Mouse (Mus musculus): ENCODE measurements around the gene Tmem231. TPM values are rescaled to one million over a fixed set of nuclear protein-coding genes. Genes with fewer than 3 reads are reported as not detected.

Gene Tmem231
- polyA plus RNA-seq, 1 experiment from 2014 or later: 35.3 TPM

DNA sequence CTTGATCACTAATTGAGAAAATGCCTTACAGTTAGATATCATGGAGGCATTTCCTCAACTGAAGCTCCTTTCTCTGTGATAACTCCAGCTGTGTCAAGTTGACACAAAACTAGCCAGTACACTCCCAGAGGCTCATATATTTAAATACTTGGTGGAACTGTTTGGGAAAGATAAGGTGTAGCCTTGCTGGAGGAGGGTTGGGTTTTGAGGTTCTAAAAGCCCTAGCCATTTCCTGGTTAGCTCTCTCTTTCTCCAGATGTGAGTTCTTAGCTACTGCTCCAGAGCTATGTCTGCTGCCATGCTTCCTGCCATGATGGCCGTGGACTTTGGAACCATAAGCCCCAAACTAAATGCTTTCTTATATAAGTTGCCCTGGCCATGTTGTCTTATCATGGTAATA is 46.2 kb downstream of the Tmem231 start:
- H3K27me3 ChIP-seq: no peaks in the 10 kb centered on the region
- ATAC-seq (no peak), DNase-seq (ENCODE audit: low read depth, low spot score) (no peak)
- in situ Hi-C loops (cut with MboI; ENCODE audit: low pct_unique_long_range_greater_than_20kb): loop anchor here (5.0 kb wide), 1 partner anchor 35 kb away; no protein-coding TSS in a partner anchor
- ChIA-PET CTCF (interaction anchor here (1.1 kb wide), 1 partner anchor 103 kb away, joined by 3 read pairs; no protein-coding TSS in a partner anchor), POLR2A (no interaction called here)
- TF ChIP-seq CTCF (IDR thresholded peaks at IDR 0.05): no peak

GRCm38 (mm10) chr8:111883615-111884014 is 50.1 kb downstream of the Tmem231 start:
- in situ Hi-C loops (cut with MboI; ENCODE audit: low pct_unique_long_range_greater_than_20kb): loop anchor here (5.0 kb wide), 1 partner anchor 99 kb away; no protein-coding TSS in a partner anchor
- ChIA-PET POLR2A (no interaction called here), CTCF (interaction anchor here (1.4 kb wide), 1 partner anchor 40 kb away, joined by 5 read pairs; no protein-coding TSS in a partner anchor)
- DNase-seq (ENCODE audit: low read depth, low spot score): no peak
- no peak for ATAC-seq
- no peak for TF ChIP-seq CTCF (IDR thresholded peaks at IDR 0.05)
- no peaks in the 10 kb centered on the region for H3K27me3 ChIP-seq

DNA sequence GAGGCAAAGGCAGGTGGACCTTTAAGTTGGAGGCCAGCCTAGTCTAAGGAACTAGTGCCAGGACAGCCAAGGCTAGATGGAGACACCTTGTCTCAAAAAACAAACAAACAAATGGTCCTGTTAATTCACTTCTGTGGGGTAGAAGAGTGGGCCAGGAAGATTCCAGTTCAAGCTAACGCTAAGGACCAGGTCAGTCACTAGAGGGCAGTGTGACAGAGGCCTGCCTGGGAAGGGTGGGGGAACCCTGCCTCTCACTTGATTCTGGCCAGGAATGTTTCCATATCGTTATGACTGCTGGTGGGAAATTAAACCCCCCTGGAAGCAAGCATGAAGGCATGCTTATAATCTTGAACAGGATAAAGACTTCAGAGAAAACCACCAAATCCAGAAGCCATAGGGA is 52.1 kb downstream of the Tmem231 start:
- peak; percentile 66 for ATAC-seq
- H3K27me3 ChIP-seq: no peaks in the 10 kb centered on the region
- TF ChIP-seq CTCF (IDR thresholded peaks at IDR 0.05): peak; percentile 93
- ChIA-PET POLR2A (no interaction called here), CTCF (interaction anchor here (0.8 to 2.7 kb wide), 16 partner anchors 10 to 117 kb away, joined by 3 to 16 read pairs (median 6); partner anchors contain the start of genes Adat1 and Tmem231)
- DNase-seq (ENCODE audit: low read depth, low spot score): no peak
- in situ Hi-C loops (cut with MboI; ENCODE audit: low pct_unique_long_range_greater_than_20kb): loop anchor here (5.0 kb wide), 1 partner anchor 101 kb away; no protein-coding TSS in a partner anchor

DNA sequence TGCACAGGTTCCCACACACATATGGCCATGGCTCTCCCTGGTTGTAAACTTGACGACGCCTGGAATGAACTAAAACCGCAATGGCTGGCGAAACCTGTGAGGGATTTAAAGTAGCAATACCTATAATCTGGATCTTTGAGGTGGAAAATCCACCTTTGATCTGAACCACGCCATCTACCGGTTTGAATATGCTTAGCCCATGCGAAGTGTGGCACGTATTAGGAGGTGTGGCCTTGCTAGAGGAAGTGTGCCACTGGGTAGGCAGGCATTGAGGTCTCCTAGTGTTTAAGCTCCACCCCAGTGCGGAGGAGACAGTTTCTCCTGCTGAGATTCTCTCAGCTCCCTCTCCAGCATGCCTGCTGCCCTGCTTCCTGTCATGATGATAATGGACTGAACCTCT is 56.0 kb downstream of the Tmem231 start:
- POLR2A ChIA-PET: no interaction called here
- DNase-seq (ENCODE audit: low read depth, low spot score) (no peak), ATAC-seq (no peak)
- no peaks in the 10 kb centered on the region for H3K27me3 ChIP-seq
- in situ Hi-C loops (cut with MboI; ENCODE audit: low pct_unique_long_range_greater_than_20kb): no loop called here
- CTCF ChIA-PET: interaction anchor here (0.7 to 1.4 kb wide), 3 partner anchors 29 to 103 kb away, joined by 3 to 4 read pairs (median 3); no protein-coding TSS in a partner anchor
- no peak for TF ChIP-seq CTCF (IDR thresholded peaks at IDR 0.05)

- peak; percentile 99 for TF ChIP-seq CTCF (IDR thresholded peaks at IDR 0.05)
These were observed 57.2 kb downstream of the Tmem231 start, which contains the start of gene Tmem170 for GRCm38 (mm10) chr8:111876355-111876948. TSS of gene Tmem170 (minus strand) at chr8:111876750.

DNA sequence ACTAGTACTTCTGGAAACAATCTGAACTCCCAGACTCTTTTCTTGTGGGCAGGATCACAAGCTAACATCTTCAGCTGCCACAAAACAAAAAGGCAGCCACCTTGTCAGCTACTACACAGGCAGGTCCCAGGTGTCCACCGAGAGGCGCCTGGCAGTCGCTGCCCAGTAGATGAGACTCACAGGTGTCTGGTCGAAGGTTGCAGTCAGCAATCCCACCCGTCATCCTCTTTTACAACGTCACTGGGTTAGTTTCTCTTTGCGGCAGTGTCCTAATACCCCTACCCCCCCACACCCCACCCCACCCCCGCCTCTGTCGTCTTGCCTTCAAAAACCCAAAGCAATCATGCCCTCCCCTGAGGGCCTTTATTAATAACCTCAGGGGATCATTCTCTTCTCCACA is 57.9 kb downstream of the Tmem231 start:
- ATAC-seq: no peak
- H3K27me3 ChIP-seq: no peaks in the 10 kb centered on the region
- DNase-seq (ENCODE audit: low read depth, low spot score): no peak
- in situ Hi-C loops (cut with MboI; ENCODE audit: low pct_unique_long_range_greater_than_20kb): no loop called here
- POLR2A ChIA-PET: interaction anchor here (0.7 kb wide), 1 partner anchor 268 kb away, joined by 7 read pairs; no protein-coding TSS in a partner anchor
- TF ChIP-seq CTCF (IDR thresholded peaks at IDR 0.05): no peak
- CTCF ChIA-PET: interaction anchor here (1.3 kb wide), 1 partner anchor 17 kb away, joined by 4 read pairs; no protein-coding TSS in a partner anchor

More at GRCm38 (mm10) chr8:111876355-111876948, 57.2 kb downstream of the Tmem231 start, which contains the start of gene Tmem170:
- in situ Hi-C loops (cut with MboI; ENCODE audit: low pct_unique_long_range_greater_than_20kb): no loop called here
- H3K27me3 ChIP-seq: no peaks in the 10 kb centered on the region
- DNase-seq (ENCODE audit: low read depth, low spot score): peak; percentile 87
- ATAC-seq: peak; percentile 98
- CTCF ChIA-PET: interaction anchor here (1.3 kb wide), 1 partner anchor 16 kb away, joined by 4 read pairs; no protein-coding TSS in a partner anchor
- POLR2A ChIA-PET: interaction anchor here (0.7 kb wide), 1 partner anchor 268 kb away, joined by 7 read pairs; no protein-coding TSS in a partner anchor

DNA sequence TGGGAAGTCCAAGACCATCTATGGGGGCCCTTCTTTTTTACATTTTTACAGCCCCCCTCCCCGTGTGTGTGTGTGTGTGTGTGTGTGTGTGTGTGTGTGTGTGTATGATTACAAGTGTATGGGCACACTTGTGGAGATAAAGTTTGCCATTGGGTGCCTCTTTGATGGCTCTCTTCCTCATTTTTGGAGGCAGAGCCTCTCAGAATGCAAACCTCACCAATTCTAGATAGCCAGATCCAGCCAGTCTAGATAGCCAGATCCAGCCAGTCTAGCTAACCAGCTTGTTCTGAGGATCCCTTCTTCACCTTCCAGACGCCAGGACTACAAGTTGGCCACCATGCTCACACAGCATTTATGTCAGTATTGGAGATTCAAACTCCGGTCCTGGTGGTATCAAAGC is 62.4 kb downstream of the Tmem231 start:
- in situ Hi-C loops (cut with MboI; ENCODE audit: low pct_unique_long_range_greater_than_20kb): no loop called here
- no peaks in the 10 kb centered on the region for H3K27me3 ChIP-seq
- TF ChIP-seq CTCF (IDR thresholded peaks at IDR 0.05): no peak
- POLR2A ChIA-PET: no interaction called here
- no peak for DNase-seq (ENCODE audit: low read depth, low spot score)
- ATAC-seq: no peak
- CTCF ChIA-PET: interaction anchor here (0.8 to 1.9 kb wide), 3 partner anchors 10 to 52 kb away, joined by 4 to 6 read pairs (median 5); no protein-coding TSS in a partner anchor

DNA sequence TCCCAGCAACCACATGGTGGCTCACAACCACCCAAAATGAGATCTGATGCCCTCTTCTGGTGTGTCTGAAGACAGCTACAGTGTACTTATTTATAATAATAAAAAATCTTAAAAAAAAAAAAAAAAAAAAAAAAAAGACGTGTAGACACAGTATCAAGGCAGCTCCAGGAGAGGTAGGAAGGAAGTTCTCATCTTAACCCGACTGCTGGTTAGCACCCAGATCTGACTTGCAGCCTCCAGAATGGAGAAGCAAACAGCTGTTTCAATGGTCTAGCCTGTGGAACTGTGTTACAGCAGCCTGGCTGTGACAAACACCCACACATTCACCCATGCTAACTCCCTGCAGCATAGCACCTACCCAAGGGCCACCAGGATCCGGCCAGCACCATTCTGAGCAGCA is 63.3 kb downstream of the Tmem231 start:
- ATAC-seq (no peak), DNase-seq (ENCODE audit: low read depth, low spot score) (no peak)
- in situ Hi-C loops (cut with MboI; ENCODE audit: low pct_unique_long_range_greater_than_20kb): no loop called here
- POLR2A ChIA-PET: no interaction called here
- CTCF ChIA-PET: interaction anchor here (1.9 kb wide), 1 partner anchor 53 kb away, joined by 5 read pairs; no protein-coding TSS in a partner anchor
- TF ChIP-seq CTCF (IDR thresholded peaks at IDR 0.05): no peak
- no peaks in the 10 kb centered on the region for H3K27me3 ChIP-seq

- ATAC-seq (no peak), DNase-seq (ENCODE audit: low read depth, low spot score) (no peak)
- TF ChIP-seq CTCF (IDR thresholded peaks at IDR 0.05): no peak
- ChIA-PET CTCF (no interaction called here), POLR2A (no interaction called here)
- H3K27me3 ChIP-seq: no peaks in the 10 kb centered on the region
- in situ Hi-C loops (cut with MboI; ENCODE audit: low pct_unique_long_range_greater_than_20kb): no loop called here
These were observed 65.0 kb downstream of the Tmem231 start for GRCm38 (mm10) chr8:111868664-111869063.

DNA sequence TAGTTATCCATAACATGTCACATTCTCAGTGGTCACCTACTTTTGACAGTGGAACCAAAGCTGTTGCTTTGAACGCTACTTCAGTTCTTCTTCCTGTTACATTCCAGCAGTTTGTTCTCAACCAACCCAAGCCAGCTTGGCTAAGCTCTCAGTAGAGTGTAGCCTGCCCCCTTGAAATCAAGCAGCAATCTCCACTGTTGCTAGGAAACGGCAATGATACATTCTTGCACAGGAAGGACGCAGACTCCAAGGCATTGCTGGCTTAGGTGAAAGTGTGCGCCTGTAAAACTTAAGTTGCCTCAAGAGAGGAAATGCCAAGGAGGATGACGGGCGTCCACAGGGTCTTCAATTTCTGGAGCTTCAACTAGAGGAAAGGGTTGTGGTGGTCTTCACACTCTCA is 67.8 kb downstream of the Tmem231 start:
- DNase-seq (ENCODE audit: low read depth, low spot score) (no peak), ATAC-seq (no peak)
- ChIA-PET POLR2A (no interaction called here), CTCF (interaction anchor here (0.5 kb wide), 1 partner anchor 1121 kb away, joined by 3 read pairs; no protein-coding TSS in a partner anchor)
- in situ Hi-C loops (cut with MboI; ENCODE audit: low pct_unique_long_range_greater_than_20kb): no loop called here
- no peak for TF ChIP-seq CTCF (IDR thresholded peaks at IDR 0.05)
- H3K27me3 ChIP-seq: no peaks in the 10 kb centered on the region
